Mouse (Mus musculus): ENCODE measurements around the gene Ldlrad3. TPM values are rescaled to one million over a fixed set of nuclear protein-coding genes. Genes with fewer than 3 reads are reported as not detected.

The Ldlrad3 gene
- total RNA-seq, 1 experiment from 2014 or later, result 10.8 TPM

DNA sequence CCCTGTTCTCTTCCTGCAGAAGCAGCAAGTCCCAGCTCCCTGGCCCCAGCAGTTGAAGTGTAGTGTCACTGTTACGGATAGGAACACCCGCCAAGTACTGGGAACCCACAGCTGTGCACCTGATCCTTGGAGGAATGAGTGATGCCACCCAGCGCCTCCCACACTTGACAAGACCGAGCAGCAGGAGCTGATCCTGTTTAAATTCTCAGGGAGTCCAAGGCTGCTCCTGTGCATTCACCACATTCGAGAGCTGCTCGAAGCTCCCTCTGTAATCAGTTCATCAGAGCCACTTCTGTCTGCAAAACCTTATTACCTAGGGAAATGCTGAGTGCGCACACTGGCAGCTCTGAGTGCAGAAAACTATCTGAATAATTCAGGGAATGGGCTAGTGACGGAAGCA is 225.5 kb downstream of the Ldlrad3 start:
- no peak for DNase-seq

DNA sequence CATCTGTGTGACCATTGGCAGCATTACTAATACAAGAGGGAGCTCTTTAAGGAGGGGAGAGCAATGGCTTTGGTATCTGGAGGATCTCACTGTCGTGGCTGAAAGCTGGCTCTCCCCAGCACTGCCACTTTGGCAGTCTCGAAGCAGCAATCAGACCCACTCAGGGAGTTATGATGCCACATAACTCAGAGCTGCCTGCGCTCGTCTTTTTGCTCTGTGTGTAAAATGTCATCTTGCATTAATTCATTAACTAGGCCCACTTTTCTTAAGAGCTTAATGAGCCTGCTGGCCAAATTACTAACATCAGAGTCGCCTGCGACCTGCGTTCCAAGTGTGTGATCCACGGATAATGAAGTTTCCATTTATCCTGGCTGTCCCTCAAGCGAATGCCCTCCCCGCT is 230.1 kb downstream of the Ldlrad3 start:
- DNase-seq, result no peak

DNA sequence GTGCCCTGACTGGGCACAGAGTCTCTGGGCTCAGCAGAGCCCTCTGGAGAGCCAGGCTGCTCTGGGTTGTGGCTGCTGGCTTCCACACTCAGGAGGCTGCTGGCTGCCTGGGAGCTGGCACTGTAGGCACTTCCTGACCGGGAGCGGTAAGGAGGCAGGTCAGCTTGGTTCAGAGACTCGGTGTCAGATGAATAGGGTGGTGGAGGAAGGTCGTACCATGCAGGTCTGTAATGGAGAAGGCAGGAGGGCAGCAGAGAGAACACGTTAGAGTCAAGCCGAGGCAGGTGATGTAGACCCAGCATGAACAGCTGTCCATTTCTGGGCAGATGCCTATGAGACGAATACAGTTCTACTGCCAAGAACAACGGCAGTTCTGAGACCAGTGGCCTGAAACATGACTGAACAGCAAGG is 233.2 kb downstream of the Ldlrad3 start:
- DNase-seq, result no peak

DNA sequence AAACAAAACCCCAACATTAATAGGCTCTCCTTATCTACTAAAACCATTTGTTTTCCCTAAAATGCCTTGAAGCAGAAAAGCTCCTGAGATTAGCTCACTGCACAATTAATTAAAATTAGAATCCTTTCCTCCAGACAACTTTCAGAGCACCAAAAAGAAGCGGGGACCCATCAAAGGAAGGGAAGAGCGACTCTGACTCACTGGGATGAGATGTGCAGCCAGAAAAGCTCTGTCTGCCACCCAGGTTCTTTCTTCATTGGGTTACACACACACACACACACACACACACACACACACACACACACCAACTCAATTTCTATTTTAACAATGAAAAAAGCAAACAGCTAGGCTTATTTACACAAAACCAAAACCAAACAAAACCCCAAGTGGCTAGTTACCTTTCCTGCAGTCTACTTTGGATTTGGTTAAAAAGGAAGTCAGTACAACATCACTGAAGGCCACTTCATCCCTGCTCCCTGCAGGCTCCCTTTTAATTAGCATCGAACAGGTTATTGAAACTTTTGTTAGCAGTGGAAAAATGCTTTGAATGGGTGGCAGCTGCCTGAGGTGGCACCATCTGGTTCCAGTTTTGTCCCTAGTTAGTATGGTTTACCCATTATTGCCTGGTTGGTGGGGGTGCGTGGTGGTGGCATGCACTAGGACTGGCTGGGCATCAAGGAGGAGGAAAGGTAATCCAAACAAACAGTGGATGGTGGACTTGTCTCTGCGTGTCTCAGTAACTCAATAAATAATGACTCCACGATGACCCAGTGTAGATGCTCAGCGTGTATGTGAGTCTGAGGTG is 235.3 kb downstream of the Ldlrad3 start:
- no peak for DNase-seq

DNA sequence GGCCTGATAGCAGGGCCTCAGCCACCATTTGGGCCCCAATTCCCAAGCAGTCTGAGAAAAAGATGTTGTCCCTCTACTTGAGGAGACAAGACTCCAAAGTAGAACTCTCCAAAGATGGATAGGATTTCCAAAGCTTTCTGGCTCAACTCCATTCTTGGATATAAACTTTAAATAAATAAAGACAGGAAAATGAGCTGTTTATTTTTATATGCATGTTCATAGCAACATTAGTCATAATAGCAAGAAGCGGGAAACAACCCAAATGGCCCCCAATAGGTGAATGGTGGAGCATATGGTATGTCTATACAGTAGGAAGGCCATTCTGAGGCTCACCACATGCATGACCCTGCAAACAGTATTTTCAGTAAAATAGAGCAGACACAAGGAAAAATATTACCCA is 251.2 kb downstream of the Ldlrad3 start:
- no peak for DNase-seq

DNA sequence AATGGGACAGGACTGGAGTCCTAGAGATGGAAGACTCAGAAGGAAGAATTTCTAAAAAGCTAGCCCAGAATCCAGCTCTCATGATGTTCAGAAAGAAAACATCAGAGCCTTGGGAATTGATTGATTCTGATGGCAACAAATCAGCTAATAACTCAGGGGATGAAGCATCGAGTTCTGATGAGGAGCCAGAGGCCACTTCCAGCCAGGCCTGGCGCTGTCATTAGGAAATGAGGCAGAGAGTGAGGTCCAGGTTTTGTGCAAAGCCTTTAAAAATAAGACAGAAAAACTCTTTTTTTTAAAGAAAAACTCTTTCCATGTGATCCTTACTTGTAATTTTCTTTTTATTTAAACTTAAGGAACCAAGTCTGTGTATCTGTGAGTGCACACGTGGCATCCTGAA is 252.9 kb downstream of the Ldlrad3 start:
- no peak for DNase-seq

DNA sequence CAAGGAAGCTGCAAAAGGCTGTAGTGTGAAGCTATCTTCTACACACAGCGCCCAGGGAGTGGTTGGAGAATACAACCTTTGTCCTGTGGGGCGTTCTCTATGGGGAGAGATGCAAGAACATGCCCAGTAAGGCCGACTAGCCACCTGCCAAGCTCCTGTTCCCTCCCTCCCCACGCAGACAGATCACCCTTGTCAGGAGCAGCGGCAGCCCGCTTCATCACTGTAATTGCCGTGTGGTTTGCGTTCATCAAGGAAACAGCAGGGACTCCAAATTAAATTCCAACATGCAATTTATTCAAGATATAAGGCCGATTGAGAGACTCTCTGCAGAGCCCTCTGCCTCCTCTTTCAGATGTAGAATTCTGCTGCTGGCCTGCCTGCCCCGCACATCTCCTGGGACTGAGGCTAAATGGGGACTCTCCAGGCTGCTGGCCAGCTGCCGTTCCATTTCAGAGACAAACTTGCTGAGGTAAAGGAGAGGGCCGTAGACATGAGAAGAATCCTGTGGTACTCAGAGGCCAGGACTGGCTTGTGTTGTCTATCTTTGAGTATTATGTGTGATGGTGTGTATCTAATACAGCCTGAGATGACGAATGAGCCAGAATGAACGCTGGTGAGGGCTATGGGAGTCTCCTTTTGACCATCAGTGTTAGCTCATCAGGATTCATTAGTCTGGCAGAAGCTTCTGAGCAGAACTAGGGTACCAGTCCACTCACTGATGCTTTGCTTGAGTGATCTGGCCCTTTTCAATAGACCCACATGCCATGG is 253.8 kb downstream of the Ldlrad3 start:
- peak; percentile 14 for DNase-seq

DNA sequence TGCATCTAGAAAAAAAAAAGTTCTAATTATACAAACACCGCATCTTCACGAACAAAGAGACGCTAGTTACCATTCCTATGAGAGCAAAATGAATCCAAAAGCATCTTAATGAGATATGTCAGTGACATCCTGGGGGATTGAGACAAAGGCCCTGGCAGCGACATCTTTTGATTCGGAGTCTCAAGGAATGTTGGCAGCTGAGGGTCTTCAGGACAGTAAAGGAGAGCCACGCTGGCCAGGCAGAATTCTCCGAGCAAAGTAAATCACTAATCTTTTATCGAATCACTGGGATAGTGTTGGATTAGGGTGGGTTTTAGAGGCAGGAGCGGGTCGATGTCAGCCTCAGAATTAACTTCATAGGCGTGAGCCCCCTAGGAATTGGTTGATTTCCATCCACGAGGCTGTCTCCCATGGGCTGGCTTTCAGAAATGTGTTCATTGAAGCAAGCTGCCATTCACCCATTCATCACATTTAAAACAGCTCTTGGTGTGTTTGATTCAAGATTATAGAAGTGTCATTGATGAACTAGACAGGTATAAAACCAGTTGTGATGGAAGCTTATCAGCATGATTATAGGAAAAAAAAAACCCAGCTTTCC is 260.5 kb downstream of the Ldlrad3 start:
- DNase-seq, result no peak

DNA sequence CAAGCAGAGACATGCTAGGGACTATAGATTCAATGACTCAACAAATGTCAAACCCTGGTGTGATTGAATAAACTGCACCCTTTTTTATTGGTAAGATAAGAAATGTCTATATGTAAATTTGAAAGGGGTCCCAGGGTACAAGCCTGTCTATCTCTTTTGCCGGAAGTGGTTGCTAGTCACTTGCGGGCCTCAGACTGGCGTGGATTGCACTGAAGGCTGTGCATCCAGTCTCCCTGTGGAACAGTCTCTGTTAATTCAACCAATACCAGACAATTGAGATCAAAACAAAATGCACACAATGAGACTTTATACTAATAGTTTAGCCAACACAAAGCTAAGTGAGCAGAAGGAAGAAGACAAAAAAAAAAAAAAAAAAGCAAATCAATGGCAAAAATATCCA is 261.0 kb downstream of the Ldlrad3 start:
- DNase-seq, result no peak

DNA sequence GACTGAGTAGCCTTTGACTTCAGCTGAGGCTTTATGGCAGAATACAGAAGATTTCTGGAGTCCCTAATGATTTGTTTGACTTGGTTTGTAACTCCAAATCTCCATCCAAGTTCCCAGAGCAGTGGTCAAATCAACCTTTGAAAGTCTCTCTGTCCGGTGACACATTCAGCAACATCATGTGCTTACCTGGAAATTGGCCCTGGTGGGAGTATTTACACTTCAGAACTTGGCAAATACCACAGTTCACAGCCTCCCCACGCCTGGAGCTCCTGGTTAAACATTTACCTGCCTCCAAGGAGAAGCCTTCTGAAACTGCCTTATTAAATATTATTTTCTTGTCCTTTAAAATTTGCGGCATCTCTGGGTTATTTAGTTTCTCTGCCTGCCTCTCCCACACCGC is 263.0 kb downstream of the Ldlrad3 start:
- no peak for DNase-seq

DNA sequence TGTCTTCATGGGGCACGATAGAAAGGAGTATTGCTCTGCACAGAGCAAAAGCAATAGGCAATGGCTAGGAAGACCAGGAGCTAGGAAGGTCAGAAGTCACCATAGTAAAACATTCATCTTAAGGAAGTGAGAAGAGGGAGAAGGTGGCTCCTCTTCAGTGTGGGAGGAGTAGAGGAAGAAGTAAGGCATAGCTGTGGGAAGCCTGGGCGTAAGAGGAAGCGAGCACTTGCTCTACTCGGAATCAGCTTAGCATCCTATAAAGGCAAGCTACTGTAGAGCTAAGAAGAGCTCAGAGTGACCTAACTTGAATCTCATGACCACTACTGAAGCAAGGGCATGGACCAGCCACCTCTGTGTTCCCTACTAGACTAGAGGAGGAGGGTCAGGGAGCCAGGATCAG is 263.9 kb downstream of the Ldlrad3 start:
- no peak for DNase-seq

DNA sequence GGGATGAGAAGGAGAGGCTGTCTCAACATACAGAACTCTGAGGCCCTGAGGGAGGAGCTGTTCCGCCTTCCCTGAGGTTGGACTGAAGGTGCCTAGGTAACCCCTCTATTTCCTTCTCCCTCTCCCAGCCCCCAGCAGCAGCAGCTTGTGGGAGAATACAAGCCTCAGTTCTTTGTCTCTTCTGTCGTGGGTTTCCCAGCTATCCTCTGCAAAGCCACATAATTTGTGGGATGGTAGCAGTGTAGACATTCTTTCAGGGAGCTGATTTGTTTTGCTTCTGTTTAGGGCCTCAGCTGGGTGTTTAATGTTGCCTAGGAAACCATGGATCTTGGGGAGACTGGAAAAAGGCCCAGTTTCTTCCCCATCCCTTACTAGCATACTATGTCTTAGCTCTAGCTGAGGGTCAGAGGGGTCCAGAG is 266.0 kb downstream of the Ldlrad3 start:
- no peak for DNase-seq

DNA sequence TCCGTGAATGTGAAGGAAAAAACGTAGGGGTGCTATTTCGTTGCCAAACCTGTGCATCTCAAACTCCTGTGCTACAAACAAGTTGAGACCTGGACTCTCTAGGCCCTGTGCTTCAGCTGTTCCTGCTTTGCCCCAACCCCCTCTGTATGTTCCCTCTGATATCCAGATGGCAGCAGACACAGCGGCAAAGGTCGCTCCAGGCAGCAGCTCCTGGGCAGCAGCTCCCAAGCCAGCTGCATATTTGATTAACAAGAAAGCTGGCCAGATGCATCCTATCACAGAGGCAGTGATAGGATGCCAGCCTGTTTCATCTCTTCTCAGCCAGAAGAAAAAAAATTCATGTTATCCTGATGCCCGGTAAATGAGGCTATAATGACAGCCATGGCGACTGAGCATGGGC is 267.7 kb downstream of the Ldlrad3 start:
- DNase-seq, result peak; percentile 19

DNA sequence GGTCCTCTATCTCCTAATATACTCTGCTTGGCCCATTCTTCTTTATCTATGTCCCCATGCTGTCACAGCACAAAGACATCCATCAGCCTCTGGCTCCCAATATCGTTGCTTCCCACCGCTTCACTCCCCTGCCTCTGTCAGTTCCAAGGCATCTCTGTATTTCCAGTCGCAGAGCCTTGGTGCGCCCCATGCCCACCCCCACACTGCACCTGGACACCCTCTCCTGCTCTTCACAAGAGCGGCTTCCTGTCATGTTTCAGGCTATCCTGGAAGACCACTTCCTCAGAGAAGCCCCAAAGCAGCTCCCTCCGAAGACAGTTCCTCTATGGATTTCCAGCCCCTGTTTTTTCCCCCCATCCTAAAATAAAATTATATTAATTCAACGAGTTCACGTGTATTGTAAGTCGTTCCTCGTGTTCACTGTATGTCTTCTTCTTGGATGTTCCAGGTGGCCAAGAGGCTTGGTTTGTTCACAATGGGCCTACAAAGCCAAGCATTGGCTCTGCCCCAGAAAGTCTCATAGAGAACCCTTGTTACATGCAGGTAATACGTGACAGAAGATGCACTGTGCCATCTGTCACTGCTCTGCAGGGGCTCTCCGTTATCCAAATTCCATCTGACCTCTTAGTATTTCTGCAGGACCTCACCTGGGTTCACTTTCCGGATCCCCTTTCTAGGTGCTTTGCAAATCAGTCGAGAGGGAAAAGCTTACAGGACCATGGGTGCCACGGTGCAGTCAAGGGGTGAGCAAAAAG is 276.7 kb downstream of the Ldlrad3 start:
- DNase-seq, result no peak

DNA sequence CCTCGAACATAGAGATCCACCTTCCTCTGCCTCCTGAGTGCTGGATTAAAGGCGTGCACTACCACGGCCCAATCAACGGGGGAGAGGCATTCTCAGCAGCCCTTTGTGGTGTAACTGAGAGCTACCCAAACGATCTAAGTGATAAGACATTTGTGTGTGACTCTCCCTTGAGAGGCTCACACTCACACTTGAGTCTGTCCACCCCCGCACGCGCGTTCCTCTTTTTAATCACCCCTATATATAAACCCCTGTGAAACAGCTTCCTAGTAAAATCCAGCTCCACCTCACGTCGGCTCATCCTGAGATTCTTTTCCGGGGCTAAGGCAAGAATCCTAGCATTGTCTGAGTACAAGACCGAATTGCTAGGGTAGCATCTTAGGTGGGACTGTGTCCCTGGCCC is 277.4 kb downstream of the Ldlrad3 start:
- no peak for DNase-seq

DNA sequence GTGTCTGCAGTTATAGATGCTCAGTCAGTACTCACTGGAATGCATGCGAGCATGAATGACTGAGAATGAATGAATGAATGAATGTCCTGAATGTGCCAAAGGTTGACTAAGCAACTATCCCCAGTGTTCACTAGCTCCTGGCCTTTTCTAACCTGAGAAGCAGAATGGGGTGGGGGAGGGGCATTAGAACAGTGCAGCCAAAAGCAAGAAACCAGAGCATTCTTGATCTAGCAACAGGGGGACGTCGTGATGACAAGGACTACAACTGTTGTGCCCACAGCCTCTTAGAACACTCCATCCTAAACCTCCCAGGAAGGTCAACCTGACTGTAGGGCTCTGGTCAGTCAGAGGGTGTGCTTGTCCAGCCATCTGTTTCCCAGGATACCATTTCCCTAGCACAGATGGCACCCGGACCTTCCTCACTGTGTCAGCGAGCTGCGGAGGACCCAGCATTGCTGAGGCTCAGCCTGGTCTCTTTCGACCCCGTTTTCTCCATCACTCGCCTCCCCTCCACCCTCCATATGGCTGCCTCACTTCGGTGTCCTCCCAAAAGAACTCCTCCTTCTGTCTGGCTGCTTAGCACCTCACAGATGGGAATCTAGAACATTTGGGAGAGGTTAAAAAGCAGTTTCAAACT is 278.7 kb downstream of the Ldlrad3 start:
- DNase-seq, result no peak

DNA sequence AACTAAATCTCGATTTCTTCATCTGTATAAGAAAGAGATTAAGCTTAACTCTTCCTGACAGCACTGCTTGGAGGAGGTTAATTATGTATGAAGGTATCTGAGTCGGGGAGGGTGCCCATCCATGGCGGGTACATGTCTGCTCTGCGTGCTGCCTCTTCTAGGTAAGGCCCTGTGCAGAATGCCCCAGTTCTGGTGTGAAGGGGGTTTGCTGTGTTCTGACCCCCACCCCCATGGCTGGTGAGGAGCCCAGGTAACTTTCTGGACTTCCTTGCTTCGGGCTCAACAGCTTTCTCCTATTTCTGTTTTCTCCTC is 279.9 kb downstream of the Ldlrad3 start:
- DNase-seq, result no peak

DNA sequence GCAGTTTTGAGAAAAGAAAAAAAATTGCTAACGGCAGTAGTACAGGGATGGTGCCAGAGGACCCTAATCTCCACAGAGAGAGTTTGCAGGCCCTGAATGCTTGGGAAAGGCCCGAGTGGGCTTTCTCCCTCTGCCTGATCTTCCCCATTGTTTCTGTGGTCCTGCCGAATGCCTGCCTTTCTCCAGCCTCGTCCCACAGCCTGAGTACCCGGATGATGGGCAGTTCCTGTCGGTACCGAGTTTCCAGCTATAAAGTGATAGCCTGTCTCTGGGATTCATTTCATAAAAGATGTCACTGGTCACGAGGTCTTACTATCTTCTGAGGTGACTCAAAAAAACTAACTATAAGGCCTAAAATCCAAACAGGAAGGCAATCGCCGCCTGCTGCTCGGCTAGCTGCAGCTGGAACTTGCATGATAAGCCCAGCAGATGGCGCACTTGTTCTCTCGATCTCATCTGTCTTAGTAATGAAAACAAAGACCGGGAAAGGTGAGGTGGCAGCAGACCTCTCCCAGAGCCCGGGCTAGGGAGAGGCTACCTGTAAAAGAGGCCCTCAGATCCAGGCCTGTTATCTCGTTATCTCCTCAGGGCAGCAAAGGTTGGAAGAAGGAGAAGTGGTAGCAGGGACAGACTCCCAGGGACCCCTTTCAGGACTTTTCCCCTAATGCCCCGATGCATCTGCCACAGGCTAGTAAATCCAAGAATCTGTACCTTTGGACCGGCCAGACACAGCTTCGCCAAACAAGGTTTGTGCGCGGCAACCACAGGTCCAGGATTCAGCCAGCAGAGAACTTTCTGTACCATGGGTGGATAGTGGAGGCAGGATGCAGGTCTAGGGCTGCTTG is 280.4 kb downstream of the Ldlrad3 start:
- DNase-seq, result peak; percentile 84

DNA sequence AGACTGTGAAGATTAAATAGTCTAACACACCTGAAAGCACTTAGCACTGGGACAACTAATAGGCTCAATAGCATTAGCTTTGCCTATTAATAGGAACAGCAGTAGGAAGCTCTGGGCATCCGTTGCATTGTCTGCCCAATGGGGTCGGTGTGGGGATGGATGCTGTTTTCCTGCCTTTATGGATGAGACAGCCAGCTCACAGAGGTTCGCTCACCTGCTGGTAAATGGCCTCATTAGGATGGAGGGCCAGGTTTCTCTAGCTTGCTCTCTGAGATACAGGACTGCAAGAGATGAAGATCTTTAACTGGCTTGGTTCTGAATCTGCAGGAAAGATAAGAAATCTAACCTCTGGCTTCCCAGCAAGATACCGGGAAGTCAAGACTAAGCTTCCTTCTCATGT is 284.0 kb downstream of the Ldlrad3 start:
- DNase-seq, result no peak

All from adrenal gland, postnatal 14 days (tissue).